Mouse (Mus musculus): ENCODE measurements at regions not wholly inside any gene's neighbourhood (a gene's known extent, or its start where the extent isn't known, plus 50 kb on each side); places are given as distances from the start of the nearest gene placed in this dataset.

- TF ChIP-seq CTCF (IDR thresholded peaks at IDR 0.05; ENCODE audit: borderline replicate concordance, insufficient read depth, low read depth, low read length), result no peak
- TF ChIP-seq POLR2A (IDR thresholded peaks at IDR 0.05; ENCODE audit: borderline replicate concordance, insufficient read depth, low read length), result no peak
These were observed 105.0 kb upstream of the Tgfbr2 start for GRCm38 (mm10) chr9:116280146-116280545.
